Mouse (Mus musculus): ENCODE data around the gene Col4a2. TPM values are rescaled to one million over a fixed set of nuclear protein-coding genes. Genes with fewer than 3 reads are reported as not detected.

Gene Col4a2
- total and polyA plus RNA-seq, 2 experiments from 2014 or later: 26.6 to 95.7 TPM

DNA sequence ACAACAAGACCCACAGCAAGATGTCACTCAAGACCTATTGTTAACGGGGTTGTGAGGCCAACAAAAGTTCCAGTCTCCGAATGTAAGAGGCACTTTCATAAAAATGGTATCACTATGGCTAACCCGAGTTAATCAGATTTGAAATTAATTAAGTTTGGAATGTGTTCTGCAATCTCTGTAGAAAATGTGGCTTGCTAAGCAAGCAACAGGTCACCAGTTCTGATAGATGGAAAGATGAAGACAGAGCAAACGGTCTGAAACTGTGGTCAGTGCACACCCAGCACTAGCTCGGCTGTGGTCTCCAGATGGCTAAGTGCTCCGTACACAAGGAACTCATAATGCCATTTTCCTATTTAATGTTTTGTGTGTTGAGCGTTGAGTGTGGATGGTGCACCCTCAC, 158.1 kb downstream of the Col4a2 start:
- Histone ChIP-seq H3K36me3 (ENCODE audit: insufficient read depth) (no peaks in the 10 kb centered on the region), H3K4me3 (ENCODE audit: low read depth, low read length) (no peak overlapping the region), H3K27me3 (ENCODE audit: insufficient read depth, low read length) (peaks cover 10% of the 10 kb centered on the region), H3K4me1 (ENCODE audit: insufficient read depth) (no peaks in the 10 kb centered on the region), H3K9me3 (ENCODE audit: low read length) (no peaks in the 10 kb centered on the region), H3K27ac (ENCODE audit: low read depth, low read length) (no peak overlapping the region), H3K4me2 (ENCODE audit: low read depth) (no peak overlapping the region), H3K9ac (no peak overlapping the region)
- WGBS: 71% methylated on average over 7 of the region's 7 CpGs
- ATAC-seq: no peak
- TF ChIP-seq CTCF (IDR thresholded peaks at IDR 0.05; ENCODE audit: low read depth): no peak
- no peak for DNase-seq

DNA sequence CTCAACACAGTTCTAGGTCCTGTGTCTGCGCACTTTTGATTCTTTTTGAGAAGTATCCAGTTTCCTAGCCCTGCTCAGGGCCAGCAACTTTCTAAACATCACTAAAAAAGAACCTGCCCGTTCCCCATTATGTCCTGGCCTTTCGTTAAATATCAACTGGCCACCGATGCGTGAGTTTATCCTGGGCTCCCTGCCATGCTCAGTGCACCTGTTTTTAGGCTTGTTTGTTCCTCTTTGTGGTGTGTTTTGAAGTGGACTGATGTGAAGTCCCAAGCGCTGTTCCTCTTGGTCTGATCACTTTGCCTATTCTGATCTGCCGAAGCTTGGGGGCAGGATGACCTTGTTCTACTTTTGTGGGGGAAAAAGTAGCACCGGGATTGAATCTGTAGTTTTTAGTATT, 158.7 kb downstream of the Col4a2 start:
- Histone ChIP-seq H3K9me3 (ENCODE audit: low read length) (no peaks in the 10 kb centered on the region), H3K36me3 (ENCODE audit: insufficient read depth) (no peaks in the 10 kb centered on the region), H3K4me2 (ENCODE audit: low read depth) (no peak overlapping the region), H3K9ac (no peak overlapping the region), H3K27me3 (ENCODE audit: insufficient read depth, low read length) (peaks cover 15% of the 10 kb centered on the region), H3K27ac (ENCODE audit: low read depth, low read length) (no peak overlapping the region), H3K4me1 (ENCODE audit: insufficient read depth) (no peaks in the 10 kb centered on the region), H3K4me3 (ENCODE audit: low read depth, low read length) (no peak overlapping the region)
- no peak for TF ChIP-seq CTCF (IDR thresholded peaks at IDR 0.05; ENCODE audit: low read depth)
- 27% methylated on average over 8 of the region's 8 CpGs for WGBS
- no peak for DNase-seq
- no peak for ATAC-seq

DNA sequence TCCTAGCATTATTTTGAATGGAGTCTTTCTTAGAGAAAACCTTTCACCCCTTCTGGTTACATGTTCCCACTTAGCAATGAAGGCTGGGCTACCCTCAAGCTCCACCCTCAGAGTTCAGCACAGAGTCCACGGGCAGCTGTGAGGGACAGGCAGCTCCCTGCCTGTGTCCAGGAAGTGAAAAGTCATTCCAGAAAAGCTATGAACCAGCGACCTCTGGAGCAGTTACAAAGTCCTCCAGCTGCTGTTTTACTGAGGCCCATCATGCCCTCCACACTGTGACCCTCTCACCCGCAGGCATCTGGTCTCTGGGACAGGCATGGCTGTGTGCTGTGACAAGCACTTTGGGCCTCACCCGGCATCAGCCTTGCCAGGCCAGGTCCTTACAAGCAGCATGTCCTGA, 160.5 kb downstream of the Col4a2 start:
- Histone ChIP-seq H3K4me2 (ENCODE audit: low read depth) (no peak overlapping the region), H3K27ac (ENCODE audit: low read depth, low read length) (no peak overlapping the region), H3K4me1 (ENCODE audit: insufficient read depth) (peaks cover 7% of the 10 kb centered on the region), H3K36me3 (ENCODE audit: insufficient read depth) (no peaks in the 10 kb centered on the region), H3K27me3 (ENCODE audit: insufficient read depth, low read length) (peaks cover 31% of the 10 kb centered on the region), H3K9me3 (ENCODE audit: low read length) (no peaks in the 10 kb centered on the region), H3K4me3 (ENCODE audit: low read depth, low read length) (no peak overlapping the region), H3K9ac (no peak overlapping the region)
- no peak for TF ChIP-seq CTCF (IDR thresholded peaks at IDR 0.05; ENCODE audit: low read depth)
- no peak for DNase-seq
- WGBS: 44% methylated on average over 4 of the region's 4 CpGs
- ATAC-seq: no peak

DNA sequence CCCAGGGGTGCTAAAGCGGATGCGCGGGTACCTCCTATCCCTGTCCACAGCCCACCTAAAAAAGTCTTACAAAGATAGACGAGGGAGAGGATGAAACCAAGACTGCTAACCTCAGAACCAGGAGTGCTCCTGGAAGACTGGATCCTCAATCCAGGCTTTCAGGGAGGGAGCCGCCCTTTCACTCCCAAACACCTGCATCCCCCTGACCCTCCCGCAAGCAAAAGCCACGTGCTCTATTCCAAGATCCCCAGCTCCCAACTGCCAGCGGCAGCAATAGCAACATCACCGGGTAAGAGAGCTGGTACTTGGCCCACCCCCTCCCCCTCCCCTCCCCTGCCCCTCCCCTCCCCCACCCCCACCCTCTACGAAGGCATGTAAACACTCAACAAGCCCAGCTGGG, 162.8 kb downstream of the Col4a2 start:
- TF ChIP-seq CTCF (IDR thresholded peaks at IDR 0.05; ENCODE audit: low read depth): no peak
- Histone ChIP-seq H3K9ac (no peak overlapping the region), H3K4me3 (ENCODE audit: low read depth, low read length) (no peak overlapping the region), H3K9me3 (ENCODE audit: low read length) (no peaks in the 10 kb centered on the region), H3K27ac (ENCODE audit: low read depth, low read length) (no peak overlapping the region), H3K36me3 (ENCODE audit: insufficient read depth) (no peaks in the 10 kb centered on the region), H3K27me3 (ENCODE audit: insufficient read depth, low read length) (peaks cover 48% of the 10 kb centered on the region), H3K4me2 (ENCODE audit: low read depth) (no peak overlapping the region), H3K4me1 (ENCODE audit: insufficient read depth) (peaks cover 8% of the 10 kb centered on the region)
- 13% methylated on average over 9 of the region's 10 CpGs for WGBS
- ATAC-seq: no peak
- DNase-seq: no peak

DNA sequence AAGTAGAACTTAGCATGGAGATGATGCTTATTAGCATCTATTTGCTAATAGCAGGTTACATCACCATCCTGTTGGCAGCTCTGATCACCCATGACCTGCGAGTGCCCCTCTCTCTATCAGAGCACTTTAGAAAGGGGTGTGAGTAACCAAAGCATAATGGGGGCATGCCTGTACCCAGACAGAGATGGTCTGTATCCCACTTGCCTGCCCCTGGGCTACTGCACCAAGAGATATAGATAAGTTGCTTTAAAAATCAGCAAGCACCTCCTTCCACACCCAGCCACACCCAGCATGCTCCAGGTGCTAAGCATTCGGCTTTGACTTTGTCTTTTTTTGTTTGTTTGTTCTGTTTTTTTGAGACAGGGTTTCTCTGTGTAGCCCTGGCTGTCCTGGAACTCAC, 163.3 kb downstream of the Col4a2 start:
- no peak for TF ChIP-seq CTCF (IDR thresholded peaks at IDR 0.05; ENCODE audit: low read depth)
- Histone ChIP-seq H3K27me3 (ENCODE audit: insufficient read depth, low read length) (peaks cover 51% of the 10 kb centered on the region), H3K4me1 (ENCODE audit: insufficient read depth) (peaks cover 8% of the 10 kb centered on the region)

DNA sequence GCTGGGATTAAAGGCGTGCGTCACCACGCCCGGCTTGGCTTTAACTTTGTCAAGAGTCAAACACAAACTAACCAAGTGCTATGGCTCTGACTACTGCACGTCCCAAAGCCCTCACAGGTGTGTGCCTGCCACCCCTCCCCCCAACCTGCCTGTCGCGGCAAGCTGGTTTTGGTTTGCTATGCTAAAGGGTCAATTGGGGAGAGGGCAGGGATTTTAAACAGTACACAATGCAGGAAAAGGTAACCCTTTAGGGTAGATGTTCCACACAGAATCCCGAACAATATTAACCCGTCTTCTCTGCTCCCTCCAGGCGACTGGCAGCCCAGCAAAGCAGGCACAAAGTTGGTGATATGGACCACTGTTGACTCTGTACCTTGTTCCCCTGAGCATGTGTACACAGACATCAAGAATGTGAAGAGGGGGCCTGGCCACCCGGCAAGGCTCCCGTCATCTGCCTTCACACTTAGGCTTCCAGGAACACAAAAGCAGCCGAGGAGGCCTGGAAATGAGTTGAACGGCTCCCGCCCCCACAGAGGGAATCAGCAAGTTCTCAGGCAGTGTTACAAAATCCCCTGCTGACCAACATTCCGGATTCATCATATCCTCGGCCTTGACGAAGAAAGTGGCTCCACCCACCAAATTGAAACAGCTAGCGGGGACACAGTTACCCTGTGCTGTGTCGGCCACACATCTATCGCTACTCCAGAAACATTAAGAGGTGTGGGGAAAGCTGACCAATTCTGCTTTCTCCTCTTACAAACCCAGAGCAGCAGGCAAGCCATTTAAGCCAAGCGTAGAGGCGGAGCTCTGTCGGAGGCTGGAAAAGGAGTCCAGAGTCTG, 164.0 kb downstream of the Col4a2 start:
- Histone ChIP-seq H3K9ac (no peak overlapping the region), H3K36me3 (ENCODE audit: insufficient read depth) (no peaks in the 10 kb centered on the region), H3K4me2 (ENCODE audit: low read depth) (peak overlapping the region; percentile 13; the same call in 1 of the 2 replicates), H3K4me3 (ENCODE audit: low read depth, low read length) (peak overlapping the region; percentile 11; the same call in 1 of the 2 replicates), H3K4me1 (ENCODE audit: insufficient read depth) (peaks cover 8% of the 10 kb centered on the region), H3K27me3 (ENCODE audit: insufficient read depth, low read length) (peaks cover 52% of the 10 kb centered on the region), H3K9me3 (ENCODE audit: low read length) (no peaks in the 10 kb centered on the region), H3K27ac (ENCODE audit: low read depth, low read length) (no peak overlapping the region)
- DNase-seq: no peak
- ATAC-seq: no peak
- 12% methylated on average over 24 of the region's 24 CpGs for WGBS
- no peak for TF ChIP-seq CTCF (IDR thresholded peaks at IDR 0.05; ENCODE audit: low read depth)

More for the DNA sequence above, 163.3 kb downstream of the Col4a2 start:
- Histone ChIP-seq H3K36me3 (ENCODE audit: insufficient read depth) (no peaks in the 10 kb centered on the region), H3K4me2 (ENCODE audit: low read depth) (no peak overlapping the region), H3K27ac (ENCODE audit: low read depth, low read length) (no peak overlapping the region), H3K9ac (no peak overlapping the region), H3K4me3 (ENCODE audit: low read depth, low read length) (no peak overlapping the region), H3K9me3 (ENCODE audit: low read length) (no peaks in the 10 kb centered on the region)
- no peak for DNase-seq
- WGBS: 29% methylated on average over 2 of the region's 2 CpGs
- ATAC-seq: no peak

DNA sequence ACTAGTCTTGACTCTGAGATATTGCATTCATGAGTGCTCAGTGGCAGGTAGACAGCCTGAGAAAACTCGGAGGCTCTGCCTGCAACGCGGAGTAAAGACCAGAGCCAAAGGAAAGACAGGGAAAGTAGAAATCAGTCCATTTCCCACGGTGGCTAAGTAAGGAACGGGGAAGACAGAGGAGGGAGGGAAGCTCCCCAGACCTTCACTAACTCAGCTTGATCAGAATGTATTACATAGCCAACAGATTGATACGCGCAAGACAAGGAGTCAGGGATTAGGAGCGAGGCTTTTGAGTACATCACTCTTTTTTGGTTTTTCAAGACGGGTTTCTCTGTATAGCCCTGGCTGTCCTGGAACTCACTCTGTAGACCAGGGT, 164.6 kb downstream of the Col4a2 start:
- Histone ChIP-seq H3K4me1 (ENCODE audit: insufficient read depth) (peaks cover 8% of the 10 kb centered on the region), H3K9me3 (ENCODE audit: low read length) (no peaks in the 10 kb centered on the region), H3K27ac (ENCODE audit: low read depth, low read length) (no peak overlapping the region), H3K36me3 (ENCODE audit: insufficient read depth) (no peaks in the 10 kb centered on the region), H3K9ac (no peak overlapping the region), H3K4me2 (ENCODE audit: low read depth) (peak overlapping the region; percentile 97; the same call in 1 of the 2 replicates), H3K4me3 (ENCODE audit: low read depth, low read length) (peak overlapping the region; percentile 11; the same call in 1 of the 2 replicates), H3K27me3 (ENCODE audit: insufficient read depth, low read length) (peaks cover 52% of the 10 kb centered on the region)
- TF ChIP-seq CTCF (IDR thresholded peaks at IDR 0.05; ENCODE audit: low read depth): no peak
- DNase-seq: no peak
- 4% methylated on average over 9 of the region's 9 CpGs for WGBS
- no peak for ATAC-seq

All from forebrain, postnatal 0 days (tissue).